Mouse (Mus musculus): ENCODE measurements around the gene Zkscan1. TPM values are rescaled to one million over a fixed set of nuclear protein-coding genes. Genes with fewer than 3 reads are reported as not detected.
"Not testable (repeated sequence)": the region's sequence is repeated elsewhere in the genome, so short reads cannot be mapped to it uniquely, and the experiment has no call there.

Zkscan1 gene
- polyA plus RNA-seq (2012; rRNA removed): 14.3 and 14.9 TPM in 2 replicates

GRCm38 (mm10) chr5:138084996-138085395 lies at the start of gene Zkscan1:
Zkscan1 (plus strand) TSS chr5:138085084.
- peak within 1 kb of the TSS; percentile 87 for H3K4me3 ChIP-seq (ENCODE audit: insufficient read depth, low read length)
- H3K27ac ChIP-seq (ENCODE audit: insufficient read depth, low read length): peak within 1 kb of the TSS; percentile 64
- peak; percentile 95 for TF ChIP-seq POLR2A (IDR thresholded peaks at IDR 0.05; ENCODE audit: extremely low read depth, insufficient read depth, low read length)
- TF ChIP-seq CTCF (IDR thresholded peaks at IDR 0.05; ENCODE audit: extremely low read depth, insufficient read depth, low read length): no peak
- peaks cover 1% of the 10 kb centered on the region; the same call in 1 of the 2 replicates for H3K4me1 ChIP-seq (ENCODE audit: control insufficient read depth, insufficient read depth, low read length)

- H3K4me3 ChIP-seq (ENCODE audit: insufficient read depth, low read length); H3K27ac ChIP-seq (ENCODE audit: insufficient read depth, low read length); H3K4me1 ChIP-seq (ENCODE audit: control insufficient read depth, insufficient read depth, low read length): not testable (repeated sequence)
These were observed 32.0 kb upstream of the Zkscan1 start, which contains the start of gene Smok3c for GRCm38 (mm10) chr5:138052894-138053293. Smok3c (plus strand) TSS chr5:138053194.

DNA sequence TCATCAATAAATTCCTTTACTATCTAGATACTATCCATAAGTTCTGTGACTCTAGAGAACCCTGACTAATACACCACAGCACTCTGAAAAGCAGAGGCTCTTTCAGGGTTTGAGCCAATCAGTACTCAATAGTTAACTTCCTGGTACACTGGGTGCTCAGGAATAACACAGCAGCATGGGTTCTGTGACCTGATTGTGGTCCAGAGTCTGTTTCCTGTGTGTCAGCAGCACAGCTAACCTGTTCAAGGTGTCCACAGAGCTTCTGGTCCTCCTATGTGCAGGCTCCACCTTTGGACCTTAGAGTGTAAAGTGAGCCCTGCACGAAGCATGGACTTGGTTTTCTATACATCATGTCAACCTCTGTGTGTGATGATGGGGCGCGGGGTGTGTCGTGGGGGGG lies 11.1 kb upstream of the Zkscan1 start:
- H3K27ac ChIP-seq (ENCODE audit: insufficient read depth, low read length): no peak overlapping the region
- TF ChIP-seq CTCF (IDR thresholded peaks at IDR 0.05; ENCODE audit: extremely low read depth, insufficient read depth, low read length): no peak
- no peak overlapping the region for H3K4me3 ChIP-seq (ENCODE audit: insufficient read depth, low read length)
- no peaks in the 10 kb centered on the region for H3K4me1 ChIP-seq (ENCODE audit: control insufficient read depth, insufficient read depth, low read length)

DNA sequence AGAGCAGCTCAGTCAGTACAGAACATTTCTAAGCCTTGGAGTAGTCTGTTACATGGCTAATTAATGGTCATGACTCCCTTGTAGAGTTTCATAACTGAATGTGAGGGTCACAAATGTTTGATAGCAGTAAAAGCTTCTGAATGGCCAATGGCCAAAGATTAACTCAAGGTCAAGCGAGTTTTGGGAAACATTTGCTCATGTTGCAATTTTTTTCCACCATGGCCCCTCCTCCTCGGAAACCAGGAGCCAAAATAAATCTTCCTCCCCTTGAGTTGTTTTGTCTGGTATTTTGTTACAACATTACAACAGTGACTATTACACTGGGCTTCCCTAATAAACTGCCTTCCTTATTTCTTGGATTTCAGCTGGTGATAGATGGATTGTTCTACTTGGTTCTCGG lies 9.2 kb upstream of the Zkscan1 start:
- TF ChIP-seq POLR2A (IDR thresholded peaks at IDR 0.05; ENCODE audit: extremely low read depth, insufficient read depth, low read length) (no peak), CTCF (IDR thresholded peaks at IDR 0.05; ENCODE audit: extremely low read depth, insufficient read depth, low read length) (no peak)
- Histone ChIP-seq H3K27ac (ENCODE audit: insufficient read depth, low read length) (no peak overlapping the region), H3K4me1 (ENCODE audit: control insufficient read depth, insufficient read depth, low read length) (no peaks in the 10 kb centered on the region), H3K4me3 (ENCODE audit: insufficient read depth, low read length) (no peak overlapping the region)

GRCm38 (mm10) chr5:138076148-138076547 lies 8.7 kb upstream of the Zkscan1 start:
- H3K4me3 ChIP-seq (ENCODE audit: insufficient read depth, low read length): no peak overlapping the region
- no peak overlapping the region for H3K27ac ChIP-seq (ENCODE audit: insufficient read depth, low read length)
- no peaks in the 10 kb centered on the region for H3K4me1 ChIP-seq (ENCODE audit: control insufficient read depth, insufficient read depth, low read length)
- TF ChIP-seq POLR2A (IDR thresholded peaks at IDR 0.05; ENCODE audit: extremely low read depth, insufficient read depth, low read length): no peak
- no peak for TF ChIP-seq CTCF (IDR thresholded peaks at IDR 0.05; ENCODE audit: extremely low read depth, insufficient read depth, low read length)

- Histone ChIP-seq H3K4me3 (ENCODE audit: insufficient read depth, low read length) (no peak overlapping the region), H3K27ac (ENCODE audit: insufficient read depth, low read length) (no peak overlapping the region), H3K4me1 (ENCODE audit: control insufficient read depth, insufficient read depth, low read length) (no peaks in the 10 kb centered on the region; the same call in 1 of the 2 replicates)
- no peak for TF ChIP-seq CTCF (IDR thresholded peaks at IDR 0.05; ENCODE audit: extremely low read depth, insufficient read depth, low read length)
These were observed 4.4 kb upstream of the Zkscan1 start for GRCm38 (mm10) chr5:138080456-138080855.

GRCm38 (mm10) chr5:138081446-138081845 lies 3.4 kb upstream of the Zkscan1 start:
- H3K4me3 ChIP-seq (ENCODE audit: insufficient read depth, low read length): no peak overlapping the region
- H3K4me1 ChIP-seq (ENCODE audit: control insufficient read depth, insufficient read depth, low read length): peaks cover 1% of the 10 kb centered on the region; the same call in 1 of the 2 replicates
- no peak for TF ChIP-seq POLR2A (IDR thresholded peaks at IDR 0.05; ENCODE audit: extremely low read depth, insufficient read depth, low read length)
- no peak for TF ChIP-seq CTCF (IDR thresholded peaks at IDR 0.05; ENCODE audit: extremely low read depth, insufficient read depth, low read length)
- no peak overlapping the region for H3K27ac ChIP-seq (ENCODE audit: insufficient read depth, low read length)

- Histone ChIP-seq H3K27ac (ENCODE audit: insufficient read depth, low read length) (no peak overlapping the region), H3K4me3 (ENCODE audit: insufficient read depth, low read length) (no peak overlapping the region), H3K4me1 (ENCODE audit: control insufficient read depth, insufficient read depth, low read length) (peaks cover 1% of the 10 kb centered on the region; the same call in 1 of the 2 replicates)
- TF ChIP-seq POLR2A (IDR thresholded peaks at IDR 0.05; ENCODE audit: extremely low read depth, insufficient read depth, low read length) (no peak), CTCF (IDR thresholded peaks at IDR 0.05; ENCODE audit: extremely low read depth, insufficient read depth, low read length) (no peak)
These were observed 1.5 kb upstream of the Zkscan1 start for GRCm38 (mm10) chr5:138083318-138083900.

- no peak for TF ChIP-seq POLR2A (IDR thresholded peaks at IDR 0.05; ENCODE audit: extremely low read depth, insufficient read depth, low read length)
- TF ChIP-seq CTCF (IDR thresholded peaks at IDR 0.05; ENCODE audit: extremely low read depth, insufficient read depth, low read length): no peak
- Histone ChIP-seq H3K4me1 (ENCODE audit: control insufficient read depth, insufficient read depth, low read length) (peaks cover 1% of the 10 kb centered on the region; the same call in 1 of the 2 replicates), H3K4me3 (ENCODE audit: insufficient read depth, low read length) (no peak overlapping the region), H3K27ac (ENCODE audit: insufficient read depth, low read length) (no peak overlapping the region)
These were observed 948 bp upstream of the Zkscan1 start for GRCm38 (mm10) chr5:138083936-138084335.

DNA sequence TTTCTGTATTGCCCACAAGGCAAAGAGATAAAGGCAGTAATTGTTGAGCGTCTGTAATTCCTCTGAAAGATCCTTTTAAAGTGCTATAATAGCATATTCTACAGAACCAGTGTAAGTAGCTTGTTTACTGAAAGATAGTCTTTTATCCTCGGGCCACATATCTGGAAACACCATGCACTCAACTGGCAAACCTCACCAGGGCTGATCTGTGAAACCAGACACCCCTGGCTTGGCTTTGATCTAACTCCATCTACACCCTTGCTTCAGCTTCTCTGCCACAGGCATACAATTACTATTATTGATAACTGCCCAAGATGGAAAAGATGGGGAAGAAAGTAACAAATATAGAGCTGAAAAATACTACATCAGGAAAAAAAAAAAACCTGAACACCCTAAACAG lies 377 bp upstream of the Zkscan1 start:
- no peak overlapping the region for H3K27ac ChIP-seq (ENCODE audit: insufficient read depth, low read length)
- TF ChIP-seq CTCF (IDR thresholded peaks at IDR 0.05; ENCODE audit: extremely low read depth, insufficient read depth, low read length) (no peak), POLR2A (IDR thresholded peaks at IDR 0.05; ENCODE audit: extremely low read depth, insufficient read depth, low read length) (no peak)
- H3K4me3 ChIP-seq (ENCODE audit: insufficient read depth, low read length): peak overlapping the region; percentile 87; the same call in 1 of the 2 replicates
- peaks cover 1% of the 10 kb centered on the region; the same call in 1 of the 2 replicates for H3K4me1 ChIP-seq (ENCODE audit: control insufficient read depth, insufficient read depth, low read length)
